16 mouse cellular contexts compared by ENCODE assay signal in the genomic region with DNA sequence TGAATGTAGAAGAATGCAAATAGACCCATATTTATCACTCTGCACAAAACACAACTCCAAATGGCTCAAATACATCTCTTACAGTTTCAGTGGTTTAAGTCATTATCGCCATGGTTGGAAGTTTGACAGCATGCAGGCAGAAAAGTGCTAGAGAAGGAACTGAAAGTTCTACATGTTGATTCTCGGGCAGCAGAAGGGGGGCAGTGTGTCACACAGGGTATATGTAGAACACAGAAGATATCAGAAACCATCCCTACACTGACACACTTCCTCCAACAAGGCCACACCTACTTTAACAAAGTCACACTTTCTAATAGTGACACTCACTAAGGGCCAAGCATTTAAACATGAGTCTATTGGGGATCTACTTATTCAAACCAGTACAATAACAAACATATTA.
"Had no signal": no experiment of that assay in that cellular context is flagged by ENCODE, and none has a peak within 500 bp of the region (broad histone marks: within the 10 kb centered on the region; RNA-seq: fewer than 3 reads in every experiment).

No protein-coding gene starts in this region.

- DNase-seq: heart, postnatal 10 days; heart, postnatal 14 days; heart, postnatal 36 days; heart, postnatal 4 days; kidney, adult 11 months; kidney, adult 18-20 months; kidney, adult 2 months; kidney, adult 8-10 months; kidney, adult 9 months; kidney, postnatal 10 days; kidney, postnatal 14 days; kidney, postnatal 25 days; kidney, postnatal 36 days; kidney, postnatal 4 days; layer of hippocampus, adult 9-11 months; layer of hippocampus, postnatal 36 days had no signal
